ENCODE assay signal across 19 mouse cellular contexts in the genomic region with DNA sequence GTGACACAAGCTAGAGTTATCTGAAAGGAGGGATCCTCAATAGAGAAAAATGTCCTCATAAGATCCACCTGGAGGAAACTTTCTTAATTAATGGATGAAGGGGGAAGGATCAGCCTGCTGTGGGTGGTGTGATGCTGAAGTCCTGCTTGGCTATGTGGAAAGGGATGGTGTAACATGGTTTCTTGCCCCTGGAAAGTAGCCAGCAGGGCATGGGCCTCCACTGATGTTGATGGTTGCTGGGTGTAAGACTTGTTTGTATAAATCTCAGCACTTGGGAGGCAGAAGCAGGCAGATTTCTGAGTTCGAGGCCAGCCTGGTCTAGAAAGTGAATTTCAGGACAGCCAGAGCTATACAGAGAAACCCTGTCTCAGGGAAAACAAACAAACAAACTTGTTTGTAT.
A peak's percentile ranks its signal among the peaks of the same experiment; 100 is the strongest.
DNase-seq lines count a peak whose midpoint lies in the region; ATAC-seq and TF ChIP-seq lines count a peak whose summit lies in the region.
"Had no signal": no experiment of that assay in that cellular context is flagged by ENCODE, and none has a peak within 500 bp of the region (broad histone marks: within the 10 kb centered on the region; RNA-seq: fewer than 3 reads in every experiment).

No protein-coding gene starts in this region.

- no peaks in the 10 kb centered on the region for H3K27me3 ChIP-seq in heart, embryonic 11.5 days (ENCODE audit: control insufficient read depth, insufficient read depth, low read length)
- H3K27me3 ChIP-seq: CH12.LX, Patski had no signal

- peak; percentile 79 for DNase-seq in heart, adult 11 months
- DNase-seq in layer of hippocampus, adult 2 months (ENCODE audit: low spot score in 2 of 2): no peak
- DNase-seq in layer of hippocampus, postnatal 10 days (ENCODE audit: low spot score in 2 of 2): no peak
- DNase-seq: adrenal gland, adult 2 months; adrenal gland, adult 8-10 months; adrenal gland, postnatal 10 days; adrenal gland, postnatal 14 days; adrenal gland, postnatal 25 days; adrenal gland, postnatal 36 days; B cell, adult 2 months; cerebellum, adult 11 months; cerebellum, adult 11-12 months; cerebellum, adult 18-20 months had no signal

- peaks cover 8% of the 10 kb centered on the region; the same call in 1 of the 2 replicates for H3K9me3 ChIP-seq in heart, embryonic 11.5 days (replicated peaks; ENCODE audit: control insufficient read depth, low read length)

- WGBS in heart, embryonic 11.5 days (ENCODE audit: insufficient replicate concordance): 73% methylated on average over 1 of the region's 1 CpGs

- no peaks in the 10 kb centered on the region for H3K36me3 ChIP-seq in heart, embryonic 11.5 days (ENCODE audit: control insufficient read depth, insufficient read depth, low read length)
- H3K36me3 ChIP-seq: G1E had no signal

- H3K4me3 ChIP-seq in heart, embryonic 11.5 days (ENCODE audit: low read depth, low read length): no peak overlapping the region
- no peak overlapping the region for H3K4me3 ChIP-seq in layer of hippocampus, adult 2 months

- 0 out of 2 replicates have a peak, but pooled peaks have one; percentile 27 for TF ChIP-seq CTCF in layer of hippocampus, adult 2 months (conservative IDR thresholded peaks at IDR 0.05)

- no peaks in the 10 kb centered on the region for H3K4me1 ChIP-seq in heart, embryonic 11.5 days (ENCODE audit: control insufficient read depth, insufficient read depth, low read length)

- no peak overlapping the region for H3K4me2 ChIP-seq in heart, embryonic 11.5 days

- H3K27ac ChIP-seq in heart, embryonic 11.5 days (ENCODE audit: low read depth, low read length): no peak overlapping the region
- H3K27ac ChIP-seq in layer of hippocampus, adult 2 months: no peak overlapping the region

- H3K9ac ChIP-seq in heart, embryonic 11.5 days (ENCODE audit: low read depth, low read length): no peak overlapping the region

- no peak for ATAC-seq in heart, embryonic 11.5 days (replicated peaks; ENCODE audit: insufficient number of reproducible peaks, low FRiP score, low TSS enrichment)
- ATAC-seq: activated CD4-positive, CD25-positive, alpha-beta regulatory T cell, adult 4 months; CD4-positive, CD25-positive, alpha-beta regulatory T cell, adult 4 months; Patski had no signal
